Mouse (Mus musculus) intestine, embryonic 15.5 days (tissue): ENCODE measurements around the gene Asic1. TPM values are rescaled to one million over a fixed set of nuclear protein-coding genes. Genes with fewer than 3 reads are reported as not detected.
"Not testable (repeated sequence)": the region's sequence is repeated elsewhere in the genome, so short reads cannot be mapped to it uniquely, and the experiment has no call there.

Source experiments
- ATAC-seq: fragments of 200-750 bp; cut with Nextera tagmentation; 2 replicates; pipeline ENCODE4 v1.8.0; 2017; ENCODE audit warnings: moderate TSS enrichment, moderate library complexity
- H3K27ac ChIP-seq: fragments of 300-500 bp; sonication (generic); 2 replicates; pipeline ENCODE4 v1.5.1; 2015; ENCODE audit warnings: mild to moderate bottlenecking, inconsistent platforms
- H3K27me3 ChIP-seq: fragments of 300-500 bp; sonication (generic); replicated peaks from 2 replicates; pipeline ENCODE4 v1.6.1; 2015; ENCODE audit warnings: inconsistent platforms
- H3K36me3 ChIP-seq: fragments of 300-500 bp; sonication (generic); 2 replicates; pipeline ENCODE4 v1.6.1; 2015; ENCODE audit warnings: inconsistent platforms
- H3K4me1 ChIP-seq: fragments of 300-500 bp; sonication (generic); replicated peaks from 2 replicates; pipeline ENCODE4 v1.6.1; 2015; ENCODE audit warnings: inconsistent platforms
- H3K4me2 ChIP-seq: fragments of 300-500 bp; sonication (generic); replicated peaks from 2 replicates; pipeline ENCODE4 v1.6.1; 2015; ENCODE audit warnings: mild to moderate bottlenecking, inconsistent platforms
- H3K4me3 ChIP-seq: fragments of 300-500 bp; sonication (generic); replicated peaks from 2 replicates; pipeline ENCODE4 v1.5.1; 2015; ENCODE audit warnings: inconsistent platforms
- H3K9ac ChIP-seq: fragments of 300-500 bp; sonication (generic); 2 replicates; pipeline ENCODE4 v1.6.1; 2015; ENCODE audit warnings: inconsistent platforms
- H3K9me3 ChIP-seq: fragments of 300-500 bp; sonication (generic); 2 replicates; pipeline ENCODE4 v1.6.1; 2016; ENCODE audit warnings: inconsistent platforms
- WGBS: fragments of 180-500 bp; shearing (Covaris S2); methylation state at CpG from one replicate; pipeline ENCODE4 v1.1.7; 2015; 5-methylcytosine and 5-hydroxymethylcytosine counted together
- polyA plus RNA-seq: library from polyadenylated mRNA; unstranded; fragments of >200 nt; fragmentation: Nextera tagmentation; extraction: Ambion mirVana; gene quantifications from 2 replicates; pipeline ENCODE4 v1.2.1, GENCODE M21; 2015

The Asic1 gene
- polyA plus RNA-seq, 1 experiment from 2014 or later = 2.2 TPM

DNA sequence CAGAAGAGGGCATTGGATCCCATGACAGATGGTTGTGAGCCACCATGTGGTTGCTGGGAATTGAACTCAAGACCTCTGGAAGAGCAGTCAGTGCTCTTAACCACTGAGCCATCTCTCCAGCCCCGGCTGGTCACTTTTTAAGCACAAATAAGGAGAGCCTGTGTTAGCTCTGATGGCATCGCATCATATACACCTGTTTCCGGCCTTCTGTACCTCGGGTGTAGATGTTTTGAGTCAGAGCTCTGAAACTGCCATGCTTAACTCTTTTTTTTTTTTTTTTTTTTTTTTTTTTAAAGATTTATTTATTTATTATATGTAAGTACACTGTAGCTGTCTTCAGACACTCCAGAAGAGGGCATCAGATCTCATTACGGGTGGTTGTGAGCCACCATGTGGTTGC, 56.9 kb downstream of the Asic1 start:
- H3K4me3 ChIP-seq, H3K27ac ChIP-seq, H3K9ac ChIP-seq, ATAC-seq, H3K27me3 ChIP-seq, H3K9me3 ChIP-seq, H3K4me2 ChIP-seq: not testable (repeated sequence)
- H3K36me3 ChIP-seq = peaks cover 20% of the 10 kb centered on the region
- 87% methylated on average over 5 of the region's 5 CpGs for WGBS
- H3K4me1 ChIP-seq = peaks cover 28% of the 10 kb centered on the region

DNA sequence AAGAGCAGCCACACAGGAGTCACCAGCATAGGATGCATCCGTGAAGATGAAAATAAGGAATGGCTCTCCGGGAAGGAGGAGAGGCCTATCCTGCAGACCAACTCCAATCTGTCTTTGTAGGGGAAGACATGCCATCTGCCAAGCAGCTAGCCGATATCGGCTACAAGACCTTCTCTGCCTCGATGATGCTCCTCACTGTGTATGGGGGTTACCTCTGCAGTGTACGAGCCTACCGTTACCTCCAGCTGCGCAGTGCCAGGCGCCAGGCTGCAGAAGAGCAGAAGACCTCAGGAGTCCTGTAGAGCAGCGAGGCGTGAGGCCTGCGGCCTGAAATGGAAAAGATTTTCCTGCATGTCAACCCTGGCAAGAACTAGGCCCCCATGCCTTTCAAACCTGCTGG, 57.4 kb downstream of the Asic1 start:
- Histone ChIP-seq H3K9me3 (no peaks in the 10 kb centered on the region), H3K9ac (no peak overlapping the region), H3K27me3 (no peaks in the 10 kb centered on the region), H3K27ac (no peak overlapping the region), H3K36me3 (peaks cover 20% of the 10 kb centered on the region), H3K4me1 (peaks cover 28% of the 10 kb centered on the region), H3K4me3 (no peak overlapping the region), H3K4me2 (no peak overlapping the region)
- WGBS = 93% methylated on average over 12 of the region's 12 CpGs
- ATAC-seq = no peak

DNA sequence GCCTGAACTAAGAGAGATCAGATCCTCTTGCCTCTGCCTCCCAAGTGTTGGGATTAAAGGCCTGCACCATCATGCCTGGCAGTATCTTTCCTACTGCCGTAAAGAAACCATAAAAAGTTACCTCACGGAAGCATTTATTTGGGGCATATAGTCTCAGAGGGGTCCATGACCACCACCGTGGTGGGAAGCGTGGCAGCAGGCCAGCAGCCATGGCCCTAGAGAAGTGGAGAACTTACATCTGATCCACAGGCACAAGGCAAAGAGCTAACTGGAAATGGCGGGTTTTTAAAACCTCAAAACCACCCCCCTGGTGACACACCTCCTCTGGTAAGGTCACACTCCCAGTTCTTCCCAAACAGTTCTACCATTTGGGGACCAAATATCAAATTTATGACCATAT, 58.0 kb downstream of the Asic1 start:
- no peaks in the 10 kb centered on the region for H3K27me3 ChIP-seq
- H3K27ac ChIP-seq = no peak overlapping the region
- H3K4me1 ChIP-seq = peaks cover 23% of the 10 kb centered on the region
- no peak overlapping the region for H3K4me3 ChIP-seq
- no peaks in the 10 kb centered on the region for H3K9me3 ChIP-seq
- no peak overlapping the region for H3K9ac ChIP-seq
- peaks cover 20% of the 10 kb centered on the region for H3K36me3 ChIP-seq
- 95% methylated on average over 5 of the region's 5 CpGs for WGBS
- ATAC-seq = no peak
- no peak overlapping the region for H3K4me2 ChIP-seq

DNA sequence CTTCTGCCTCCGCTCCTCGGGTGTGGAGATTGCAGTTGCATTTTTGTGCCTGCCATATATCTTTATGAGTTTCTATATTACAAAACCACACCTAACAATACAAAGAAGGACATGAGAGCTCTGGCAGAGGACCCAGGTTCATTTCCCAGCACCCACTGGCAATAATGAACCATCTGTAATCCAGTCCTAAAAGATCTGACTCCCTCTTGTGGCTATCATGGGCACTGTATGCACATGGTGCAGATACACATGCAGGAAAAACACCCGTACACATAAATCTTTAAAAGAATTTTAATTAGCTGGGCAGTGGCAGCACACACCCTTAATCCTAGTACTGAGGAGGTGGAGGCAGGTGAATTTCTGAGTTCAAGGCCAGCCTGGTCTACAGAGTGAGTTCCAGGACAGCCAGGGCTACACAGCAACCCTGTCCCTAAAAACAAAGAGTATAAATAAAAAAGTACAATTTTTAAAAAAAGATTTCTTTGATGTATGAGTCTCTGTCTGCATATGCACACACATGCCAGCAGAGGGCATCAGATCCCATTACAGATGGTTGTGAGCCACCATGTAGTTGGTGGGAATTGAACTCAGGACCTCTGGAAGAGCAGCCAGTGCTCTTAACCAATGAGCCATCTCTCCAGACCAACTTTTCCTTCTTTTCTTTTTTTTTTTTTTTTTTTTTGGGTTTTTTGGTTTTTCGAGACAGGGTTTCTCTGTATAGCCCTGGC, 59.1 kb downstream of the Asic1 start:
- peaks cover 20% of the 10 kb centered on the region for H3K36me3 ChIP-seq

DNA sequence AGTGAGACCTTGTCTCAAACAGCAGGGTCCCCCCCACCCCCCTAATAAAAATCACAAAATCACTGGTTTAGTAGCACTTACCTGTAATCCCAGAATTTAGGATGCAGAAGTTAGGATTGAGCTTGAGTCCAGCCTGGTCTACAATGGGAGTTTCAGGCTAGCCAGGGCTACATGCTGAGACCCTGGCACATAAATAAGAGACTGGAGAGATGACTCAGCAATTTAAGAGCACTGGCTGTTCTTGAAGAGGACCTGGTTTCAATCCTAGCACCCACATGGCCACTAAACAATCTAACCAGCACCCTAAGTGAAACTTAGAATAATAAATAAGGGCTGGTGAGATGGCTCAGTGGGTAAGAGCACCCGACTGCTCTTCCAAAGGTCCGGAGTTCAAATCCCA, 61.0 kb downstream of the Asic1 start:
- Histone ChIP-seq H3K4me1 (0 out of 2 replicates have a peak, but pooled peaks cover 4% of the 10 kb centered on the region), H3K27ac (no peak overlapping the region), H3K4me3 (no peak overlapping the region), H3K4me2 (no peak overlapping the region), H3K9me3 (no peaks in the 10 kb centered on the region), H3K27me3 (no peaks in the 10 kb centered on the region), H3K36me3 (peaks cover 30% of the 10 kb centered on the region), H3K9ac (no peak overlapping the region)
- no peak for ATAC-seq
- WGBS = 92% methylated on average over 2 of the region's 2 CpGs

More for the DNA sequence above, 59.1 kb downstream of the Asic1 start:
- Histone ChIP-seq H3K27me3 (no peaks in the 10 kb centered on the region), H3K4me2 (no peak overlapping the region), H3K4me3 (no peak overlapping the region), H3K4me1 (peaks cover 13% of the 10 kb centered on the region), H3K27ac (no peak overlapping the region), H3K9ac (no peak overlapping the region), H3K9me3 (no peaks in the 10 kb centered on the region)
- ATAC-seq = no peak
- WGBS = 95% methylated on average over 4 of the region's 4 CpGs

DNA sequence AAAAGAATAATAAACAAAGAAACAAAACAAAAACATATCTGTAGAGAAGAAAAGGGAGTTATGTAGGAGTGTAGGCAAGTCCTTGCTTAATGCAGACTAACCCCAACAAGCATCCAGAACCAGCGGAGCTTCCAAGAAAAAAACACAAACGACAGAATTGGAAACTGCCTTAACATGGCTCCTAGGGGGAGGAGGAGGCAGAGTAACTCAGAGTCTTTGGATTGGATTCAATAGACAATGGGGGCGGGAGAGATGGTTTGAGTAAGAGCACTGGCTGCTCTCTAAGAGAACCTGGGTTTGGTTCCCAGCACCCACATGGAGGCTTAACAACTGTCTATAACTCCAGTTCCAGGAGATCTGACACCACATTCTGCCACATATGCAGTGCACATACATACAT, 61.5 kb downstream of the Asic1 start:
- Histone ChIP-seq H3K36me3 (peaks cover 35% of the 10 kb centered on the region), H3K27ac (no peak overlapping the region), H3K9me3 (no peaks in the 10 kb centered on the region), H3K4me2 (no peak overlapping the region), H3K4me3 (no peak overlapping the region), H3K27me3 (no peaks in the 10 kb centered on the region), H3K9ac (no peak overlapping the region), H3K4me1 (0 out of 2 replicates have a peak, but pooled peaks cover under 1% of the 10 kb centered on the region)
- whole genome bisulfite sequencing = 89% methylated on average over 3 of the region's 3 CpGs
- ATAC-seq = no peak

DNA sequence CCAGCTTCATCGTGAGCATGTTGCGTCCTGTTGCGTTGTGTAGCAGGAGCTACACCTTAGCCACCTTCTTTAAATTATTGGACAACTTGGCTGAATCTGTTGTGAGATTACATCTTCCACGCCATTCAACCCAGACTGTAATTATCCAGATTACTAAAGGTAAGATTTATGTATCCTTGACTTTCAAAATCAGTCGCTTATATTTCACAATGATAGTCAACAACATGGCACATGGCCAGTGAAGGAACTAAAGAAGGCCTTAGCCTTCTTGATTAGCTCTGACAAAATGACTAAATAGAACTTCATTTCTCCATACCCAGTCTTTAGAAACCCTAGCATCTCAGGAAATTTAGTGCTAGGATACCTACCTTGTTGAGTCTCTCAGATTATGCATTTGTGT, 63.0 kb downstream of the Asic1 start:
- Histone ChIP-seq H3K27ac (no peak overlapping the region), H3K4me3 (no peak overlapping the region), H3K27me3 (no peaks in the 10 kb centered on the region), H3K9me3 (no peaks in the 10 kb centered on the region), H3K9ac (no peak overlapping the region), H3K4me2 (no peak overlapping the region), H3K4me1 (no peaks in the 10 kb centered on the region), H3K36me3 (peaks cover 29% of the 10 kb centered on the region)
- no peak for ATAC-seq
- WGBS = 94% methylated on average over 5 of the region's 5 CpGs

DNA sequence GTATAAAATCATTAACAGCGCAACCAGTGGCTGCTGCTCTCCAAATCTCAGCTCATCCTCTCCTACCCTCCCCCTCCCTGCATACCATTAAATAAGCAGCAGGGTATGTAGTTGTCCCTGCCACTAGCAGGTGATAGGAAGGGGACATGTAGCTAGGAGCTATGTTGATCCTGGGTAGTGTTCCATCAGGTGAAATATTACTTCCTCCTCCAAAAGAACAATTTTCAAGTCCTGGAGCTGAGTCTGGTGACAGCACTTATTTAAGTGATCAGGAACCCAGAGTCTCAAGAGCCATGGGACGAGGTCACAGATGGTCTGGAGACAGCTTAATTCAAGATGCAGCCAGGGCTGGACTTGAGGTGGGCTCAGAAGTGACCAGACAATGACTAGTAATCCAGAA, 65.5 kb downstream of the Asic1 start:
- no peaks in the 10 kb centered on the region for H3K9me3 ChIP-seq
- 90% methylated on average over 2 of the region's 2 CpGs for WGBS

DNA sequence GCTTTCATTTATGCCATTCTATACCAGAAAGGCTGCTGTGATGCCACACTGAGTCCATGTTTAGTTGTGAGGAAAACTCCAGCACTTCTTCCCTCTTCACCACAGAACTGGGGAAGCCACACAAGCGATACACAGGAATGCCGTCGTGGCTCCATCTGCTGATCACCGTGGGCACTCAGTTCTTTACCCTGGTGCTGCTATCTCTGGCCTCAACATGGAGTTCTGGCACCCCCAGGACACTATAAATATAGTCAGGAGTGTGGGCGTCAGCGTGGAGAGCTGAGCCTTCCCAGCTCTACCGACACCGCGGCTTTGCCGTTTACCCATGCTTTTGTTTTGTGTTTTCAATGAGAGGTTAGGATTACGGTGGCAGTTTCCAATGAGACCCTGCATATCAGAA, 66.5 kb downstream of the Asic1 start:
- no peak overlapping the region for H3K27ac ChIP-seq
- no peaks in the 10 kb centered on the region for H3K4me1 ChIP-seq
- no peaks in the 10 kb centered on the region for H3K9me3 ChIP-seq
- 87% methylated on average over 11 of the region's 11 CpGs for WGBS
- no peak overlapping the region for H3K4me3 ChIP-seq
- peaks cover 27% of the 10 kb centered on the region for H3K36me3 ChIP-seq
- no peaks in the 10 kb centered on the region for H3K27me3 ChIP-seq
- no peak overlapping the region for H3K9ac ChIP-seq
- no peak for ATAC-seq
- H3K4me2 ChIP-seq = no peak overlapping the region

More for the DNA sequence above, 65.5 kb downstream of the Asic1 start:
- Histone ChIP-seq H3K36me3 (peaks cover 27% of the 10 kb centered on the region; the same call in 1 of the 2 replicates), H3K9ac (no peak overlapping the region), H3K27me3 (no peaks in the 10 kb centered on the region), H3K27ac (no peak overlapping the region), H3K4me1 (no peaks in the 10 kb centered on the region), H3K4me3 (no peak overlapping the region), H3K4me2 (no peak overlapping the region)
- no peak for ATAC-seq

DNA sequence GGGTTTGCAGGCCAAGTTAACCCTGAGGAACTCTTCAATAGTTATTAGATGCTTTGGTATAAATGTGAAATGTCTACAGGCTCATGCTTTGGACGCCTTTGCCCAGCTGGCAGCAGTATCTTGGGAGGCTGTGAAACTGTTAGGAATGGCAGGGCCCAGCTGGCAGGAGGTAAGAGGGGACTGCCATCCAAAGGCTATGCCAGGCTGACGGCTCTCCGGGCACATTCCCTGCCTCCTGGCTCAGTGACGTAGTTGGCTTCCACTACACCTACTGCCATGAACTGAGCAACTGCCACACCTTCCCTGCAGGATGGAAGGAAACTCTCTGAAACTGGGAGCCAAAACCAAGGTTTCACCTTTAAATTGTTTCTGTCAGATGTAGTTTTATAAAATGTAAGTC, 70.1 kb downstream of the Asic1 start:
- Histone ChIP-seq H3K4me1 (no peaks in the 10 kb centered on the region), H3K27ac (no peak overlapping the region), H3K9ac (no peak overlapping the region), H3K36me3 (peaks cover 31% of the 10 kb centered on the region), H3K4me3 (no peak overlapping the region), H3K9me3 (no peaks in the 10 kb centered on the region), H3K27me3 (no peaks in the 10 kb centered on the region), H3K4me2 (no peak overlapping the region)
- no peak for ATAC-seq
- 94% methylated on average over 4 of the region's 4 CpGs for WGBS

Other genes starting within 250 kb of the Asic1 start
- gene Nckap5l, start 212.6 kb upstream of the Asic1 start, polyA plus RNA-seq = 4.7 and 5.9 TPM in 2 replicates
- gene Bcdin3d, start 195.6 kb upstream of the Asic1 start, polyA plus RNA-seq = 13.2 and 15.6 TPM in 2 replicates
- 0.60 and 0.61 TPM in 2 replicates for gene Faim2, start 142.2 kb upstream of the Asic1 start, polyA plus RNA-seq
- 0.11 TPM in 1 of 2 replicates, not detected in the other for gene Aqp2, start 91.3 kb upstream of the Asic1 start, polyA plus RNA-seq
- gene Aqp5, start 79.6 kb upstream of the Asic1 start, polyA plus RNA-seq = 0.65 and 1.1 TPM in 2 replicates
- gene Aqp6, start 69.0 kb upstream of the Asic1 start, polyA plus RNA-seq = not detected in 2 replicates
- gene Racgap1, start 18.7 kb upstream of the Asic1 start, polyA plus RNA-seq = 108 and 120 TPM in 2 replicates
- 23.5 and 34.0 TPM in 2 replicates for gene Smarcd1, start 31.8 kb downstream of the Asic1 start, polyA plus RNA-seq
- not detected in 2 replicates for gene Gm17349, start 35.1 kb downstream of the Asic1 start, polyA plus RNA-seq
- 11.6 and 15.5 TPM in 2 replicates for gene Gpd1, start 47.1 kb downstream of the Asic1 start, polyA plus RNA-seq
- gene Cox14, start 55.2 kb downstream of the Asic1 start, polyA plus RNA-seq = 187 and 218 TPM in 2 replicates
- 48.1 and 49.5 TPM in 2 replicates for gene Cers5, start 102.5 kb downstream of the Asic1 start, polyA plus RNA-seq
- 86.5 and 96.4 TPM in 2 replicates for gene Lima1, start 205.1 kb downstream of the Asic1 start, polyA plus RNA-seq